Mouse (Mus musculus) erythroblast, adult 5-6 weeks (primary cell): Measurements from ENCODE around the gene Ptpn6. TPM values are rescaled to one million over a fixed set of nuclear protein-coding genes. Genes with fewer than 3 reads are reported as not detected.

Source experiments
- ATAC-seq: replicated peaks from 2 replicates; pipeline ENCODE4 v1.8.0; 2016; ENCODE audit warnings: moderate number of reproducible peaks, mild to moderate bottlenecking, moderate TSS enrichment, inconsistent platforms; ENCODE audit not compliant: poor library complexity, low FRiP score, severe bottlenecking
- total RNA-seq, 2 experiments: library from RNA; stranded (forward) in 1 of 2; stranded (reverse) in 1 of 2; fragments of 150-400 nt in 1 of 2; fragments of 200-764, 138-1000 nt in 1 of 2; gene quantifications; 2 replicates each; pipeline versions ENCODE4 v1.2.3 to v1.2.4; 2015 to 2017; ENCODE audit warnings: low replicate concordance in 2 of 2

Ptpn6 gene
- total RNA-seq (2015; ENCODE audit: low replicate concordance): 57.8 and 60.2 TPM in 2 replicates
- 142 and 156 TPM in 2 replicates for total RNA-seq (2017; ENCODE audit: low replicate concordance)

- no peak for ATAC-seq
These were observed at the start of gene Ptpn6 for GRCm38 (mm10) chr6:124738511-124739023. Ptpn6 (minus strand) TSS chr6:124738714.

GRCm38 (mm10) chr6:124787722-124788121 lies 49.2 kb upstream of the Ptpn6 start:
- ATAC-seq: no peak

GRCm38 (mm10) chr6:124786756-124787420 lies 48.4 kb upstream of the Ptpn6 start:
- ATAC-seq: no peak

- ATAC-seq: no peak
These were observed 43.9 kb upstream of the Ptpn6 start for GRCm38 (mm10) chr6:124782436-124782835.

GRCm38 (mm10) chr6:124780917-124781316 lies 42.4 kb upstream of the Ptpn6 start:
- no peak for ATAC-seq

- ATAC-seq: no peak
These were observed 41.5 kb upstream of the Ptpn6 start for GRCm38 (mm10) chr6:124779984-124780416.

- ATAC-seq: no peak
These were observed 40.9 kb upstream of the Ptpn6 start, which contains the start of gene Lrrc23 for GRCm38 (mm10) chr6:124779222-124779983. Lrrc23 (minus strand) TSS chr6:124779727.

- ATAC-seq: no peak
These were observed 32.0 kb upstream of the Ptpn6 start for GRCm38 (mm10) chr6:124770511-124770910.

GRCm38 (mm10) chr6:124770013-124770412 lies 31.5 kb upstream of the Ptpn6 start:
- ATAC-seq: no peak

GRCm38 (mm10) chr6:124769101-124769765 lies 30.7 kb upstream of the Ptpn6 start, which contains the start of gene Eno2:
Eno2 (minus strand) TSS chr6:124769673.
- no peak for ATAC-seq

- no peak for ATAC-seq
These were observed 30.2 kb upstream of the Ptpn6 start for GRCm38 (mm10) chr6:124768704-124769044.

- no peak for ATAC-seq
These were observed 29.6 kb upstream of the Ptpn6 start for GRCm38 (mm10) chr6:124767920-124768703.

GRCm38 (mm10) chr6:124767536-124767919 lies 29.0 kb upstream of the Ptpn6 start:
- no peak for ATAC-seq

- no peak for ATAC-seq
These were observed 27.4 kb upstream of the Ptpn6 start for GRCm38 (mm10) chr6:124765951-124766350.

- ATAC-seq: peak; percentile 84
These were observed 20.7 kb upstream of the Ptpn6 start for GRCm38 (mm10) chr6:124759259-124759658.

GRCm38 (mm10) chr6:124758849-124759232 lies 20.3 kb upstream of the Ptpn6 start:
- ATAC-seq: no peak

GRCm38 (mm10) chr6:124757909-124758848 lies 19.7 kb upstream of the Ptpn6 start:
- no peak for ATAC-seq

- no peak for ATAC-seq
These were observed 18.9 kb upstream of the Ptpn6 start for GRCm38 (mm10) chr6:124757351-124757880.
